Mouse (Mus musculus) lung, postnatal 14 days (tissue): ENCODE results near the gene Olfr1354.
"Not testable (repeated sequence)": the region's sequence is repeated elsewhere in the genome, so short reads cannot be mapped to it uniquely, and the experiment has no call there.

Experiments used
- DNase-seq: peaks from one replicate; pipeline ENCODE4 v3.0.0; 2021

The Olfr1354 gene

GRCm38 (mm10) chr10:78912871-78913270 is at the start of gene Olfr1354:
Gene Olfr1354 (plus strand): TSS chr10:78913171.
- DNase-seq: not testable (repeated sequence)

GRCm38 (mm10) chr10:78875240-78875639 is 37.7 kb upstream of the Olfr1354 start, which contains the start of gene Olfr1355:
Gene Olfr1355 (plus strand): TSS chr10:78875540.
- DNase-seq: no peak

GRCm38 (mm10) chr10:78950336-78950735 is 37.4 kb downstream of the Olfr1354 start, which contains the start of gene Olfr8:
Gene Olfr8 (plus strand): TSS chr10:78950636.
- DNase-seq: not testable (repeated sequence)

DNA sequence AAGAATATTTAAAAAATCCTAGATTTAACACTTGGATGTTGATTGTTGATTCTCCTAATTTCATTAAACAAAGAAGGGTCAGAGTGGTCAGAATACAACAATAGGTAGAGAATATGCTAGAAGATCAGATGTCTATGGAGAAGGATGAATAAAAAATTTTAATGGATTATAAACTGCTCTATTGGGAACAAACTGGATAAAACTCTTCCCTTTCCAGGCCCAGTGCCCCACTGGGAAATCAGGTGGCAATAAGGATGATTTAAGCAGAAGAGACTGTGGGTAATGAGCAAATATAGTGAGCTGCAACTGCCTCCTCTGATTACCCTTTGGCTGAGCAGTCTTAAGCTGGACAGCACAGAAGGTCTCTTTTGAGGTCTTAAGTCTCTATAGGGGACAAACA is 50.0 kb downstream of the Olfr1354 start, which contains the start of gene Olfr1353:
Gene Olfr1353 (plus strand): TSS at position 301 of the 400 bp plus-strand sequence.
- DNase-seq: not testable (repeated sequence)
